Mouse (Mus musculus) cortical plate, adult 2 months (tissue): ENCODE measurements around the gene Smyd5.

Experiments used
- CTCF ChIP-seq: fragments of 200-500 bp; IDR thresholded peaks from 2 replicates; pipeline ENCODE4 v1.5.1; 2011; ENCODE audit warnings: mild to moderate bottlenecking, control low read depth, low read length; ENCODE audit not compliant: insufficient read depth; ENCODE audit errors: extremely low read depth
- POLR2A ChIP-seq: fragments of 200-500 bp; IDR thresholded peaks from 2 replicates; pipeline ENCODE4 v1.6.1; 2011; ENCODE audit warnings: mild to moderate bottlenecking, low read length, control low read depth; ENCODE audit not compliant: insufficient read depth; ENCODE audit errors: extremely low read depth

GRCm38 (mm10) chr6:85489717-85490116, 57.9 kb downstream of the Smyd5 start:
- no peak for TF ChIP-seq CTCF
- TF ChIP-seq POLR2A, result no peak
